Mouse (Mus musculus) urinary bladder, postnatal 25 days (tissue): ENCODE results near the gene Tcf12.

Experiments used
- DNase-seq: peaks from one replicate; pipeline ENCODE4 v3.0.0; 2022; ENCODE audit warnings: low spot score

The Tcf12 gene

GRCm38 (mm10) chr9:71915871-71916661 lies 195.6 kb downstream of the Tcf12 start:
- no peak for DNase-seq

- DNase-seq: no peak
These were observed 205.1 kb downstream of the Tcf12 start for GRCm38 (mm10) chr9:71906522-71906921.

GRCm38 (mm10) chr9:71898852-71899251 lies 212.8 kb downstream of the Tcf12 start:
- no peak for DNase-seq

- no peak for DNase-seq
These were observed 214.3 kb downstream of the Tcf12 start for GRCm38 (mm10) chr9:71897399-71897798.

- DNase-seq: no peak
These were observed 215.5 kb downstream of the Tcf12 start for GRCm38 (mm10) chr9:71895931-71896724.

GRCm38 (mm10) chr9:71895291-71895690 lies 216.4 kb downstream of the Tcf12 start:
- no peak for DNase-seq

GRCm38 (mm10) chr9:71894943-71895286 lies 216.8 kb downstream of the Tcf12 start:
- no peak for DNase-seq

GRCm38 (mm10) chr9:71894246-71894942 lies 217.3 kb downstream of the Tcf12 start:
- DNase-seq: no peak

- DNase-seq: no peak
These were observed 223.2 kb downstream of the Tcf12 start for GRCm38 (mm10) chr9:71888450-71888849.

- no peak for DNase-seq
These were observed 231.0 kb downstream of the Tcf12 start for GRCm38 (mm10) chr9:71880629-71881028.

- DNase-seq: no peak
These were observed 231.7 kb downstream of the Tcf12 start for GRCm38 (mm10) chr9:71879972-71880371.

GRCm38 (mm10) chr9:71879415-71879814 lies 232.3 kb downstream of the Tcf12 start:
- DNase-seq: no peak

GRCm38 (mm10) chr9:71877867-71878266 lies 233.8 kb downstream of the Tcf12 start:
- no peak for DNase-seq

GRCm38 (mm10) chr9:71874761-71875160 lies 236.9 kb downstream of the Tcf12 start:
- no peak for DNase-seq

- DNase-seq: no peak
These were observed 237.6 kb downstream of the Tcf12 start for GRCm38 (mm10) chr9:71874035-71874572.

GRCm38 (mm10) chr9:71863338-71863737 lies 248.3 kb downstream of the Tcf12 start:
- DNase-seq: no peak

- no peak for DNase-seq
These were observed 250.0 kb downstream of the Tcf12 start for GRCm38 (mm10) chr9:71861629-71862028.

- no peak for DNase-seq
These were observed 253.7 kb downstream of the Tcf12 start for GRCm38 (mm10) chr9:71857926-71858325.

GRCm38 (mm10) chr9:71853904-71854303 lies 257.8 kb downstream of the Tcf12 start:
- DNase-seq: no peak

- DNase-seq: no peak
These were observed 261.4 kb downstream of the Tcf12 start for GRCm38 (mm10) chr9:71850283-71850682.

GRCm38 (mm10) chr9:71848392-71848791 lies 263.3 kb downstream of the Tcf12 start:
- DNase-seq: no peak

- no peak for DNase-seq
These were observed 263.8 kb downstream of the Tcf12 start for GRCm38 (mm10) chr9:71847921-71848320.
